Mouse (Mus musculus): Measurements from ENCODE around the gene Il23a.

DNA sequence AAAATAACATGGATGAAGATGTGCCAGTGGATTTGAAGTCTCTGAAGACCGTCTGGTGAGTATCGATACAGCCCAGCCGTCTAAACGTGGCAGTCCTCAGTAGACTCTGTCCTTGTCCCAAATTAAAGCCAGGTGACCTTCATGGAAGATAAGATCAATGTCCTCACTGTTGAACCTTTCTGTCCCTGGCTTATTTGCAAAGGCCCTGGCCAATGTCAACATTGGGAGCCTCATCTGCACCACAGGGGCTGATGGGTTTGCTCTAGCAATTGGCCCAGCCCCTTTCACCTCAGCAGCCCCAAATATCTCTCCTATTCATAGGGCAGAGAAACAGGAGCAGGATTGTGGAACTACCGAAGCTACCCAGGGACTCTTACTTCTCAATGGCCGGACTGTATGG lies 30.2 kb downstream of the Il23a start, which contains the start of gene Apof:
- TF ChIP-seq CTCF (conservative IDR thresholded peaks at IDR 0.05; ENCODE audit: insufficient read depth, insufficient read length, low read depth, low read length) (no peak), POLR2A (IDR thresholded peaks at IDR 0.05; ENCODE audit: low read depth, low read length) (no peak)
